Comparison of ENCODE assay signal across 8 mouse cellular contexts in genomic region chr15:99819621-99820279, GRCm38 (mm10). TPM values are rescaled to one million over a fixed set of nuclear protein-coding genes. Genes with fewer than 3 reads are reported as not detected.
DNase-seq lines count a peak whose midpoint lies in the region; ATAC-seq and TF ChIP-seq lines count a peak whose summit lies in the region.

No protein-coding gene starts in this region.

- H3K27me3 ChIP-seq in stomach, postnatal 0 days (ENCODE audit: control insufficient read depth, insufficient read depth, low read length): no peaks in the 10 kb centered on the region

- H3K4me1 ChIP-seq in stomach, postnatal 0 days (replicated peaks; ENCODE audit: control insufficient read depth, insufficient read depth): no peaks in the 10 kb centered on the region

- no peaks in the 10 kb centered on the region for H3K9me3 ChIP-seq in stomach, postnatal 0 days (ENCODE audit: control insufficient read depth, low read length)

- WGBS in stomach, postnatal 0 days: 17% methylated on average over 14 of the region's 14 CpGs

- peak overlapping the region; percentile 97 for H3K27ac ChIP-seq in stomach, postnatal 0 days (replicated peaks)

- DNase-seq in 416B (ENCODE audit: low read depth): peak; percentile 71
- peak; percentile 98 for DNase-seq in heart, adult 11 months
- DNase-seq in kidney, adult 9 months: peak; percentile 56
- DNase-seq in lung, postnatal 14 days: peak; percentile 63
- DNase-seq in stomach, postnatal 0 days (ENCODE audit: low spot score): no peak
- no peak for DNase-seq in cerebellum, postnatal 25 days
- DNase-seq in T-cell, adult 2 months (ENCODE audit: low spot score): no peak

- H3K4me2 ChIP-seq in stomach, postnatal 0 days (replicated peaks; ENCODE audit: low read depth): peak overlapping the region; percentile 62

- TF ChIP-seq EP300 in stomach, postnatal 0 days (optimal IDR thresholded peaks at IDR 0.05): no peak

- H3K9ac ChIP-seq in stomach, postnatal 0 days (ENCODE audit: low read length): peak overlapping the region; percentile 78

- peak; percentile 54 for TF ChIP-seq CTCF in stomach, postnatal 0 days (IDR thresholded peaks at IDR 0.05; ENCODE audit: low read depth)

- H3K36me3 ChIP-seq in stomach, postnatal 0 days (ENCODE audit: control insufficient read depth, insufficient read depth, low read length): no peaks in the 10 kb centered on the region

- peak; percentile 29; the same call in 1 of the 2 replicates for ATAC-seq in common myeloid progenitor, adult 5-6 weeks (replicated peaks; ENCODE audit: low read depth, poor library complexity, severe bottlenecking)
- peak; percentile 46; the same call in 1 of the 2 replicates for ATAC-seq in stomach, postnatal 0 days (ENCODE audit: low FRiP score, low TSS enrichment)

- peak overlapping the region; percentile 55 for H3K4me3 ChIP-seq in stomach, postnatal 0 days (ENCODE audit: low read depth, low read length)

RNA-seq across cellular contexts. Expression of gene Cers5, which starts 47.1 kb away (rescaled TPM):
- 24.0 and 33.2 TPM in 2 replicates for total RNA-seq in common myeloid progenitor, adult 5-6 weeks (2017)
- 32.2 and 33.6 TPM in 2 replicates for polyA plus RNA-seq in stomach, postnatal 0 days (2015; fragmentation: Nextera tagmentation; extraction: Ambion mirVana)

RNA-seq across cellular contexts. Expression of gene Lima1, which starts 55.5 kb away (rescaled TPM):
- 1.5 and 2.2 TPM in 2 replicates for total RNA-seq in common myeloid progenitor, adult 5-6 weeks (2017)
- 70.1 and 77.1 TPM in 2 replicates for polyA plus RNA-seq in stomach, postnatal 0 days (2015; fragmentation: Nextera tagmentation; extraction: Ambion mirVana)

Comparison
In these comparisons a context has a peak if more than half of its experiments do, and no peak if none do; other contexts are left out.
1. DNase-seq: peak in 416B (single experiment), heart, adult 11 months (single experiment), kidney, adult 9 months (single experiment) and lung, postnatal 14 days (single experiment); none in stomach, postnatal 0 days (single experiment), cerebellum, postnatal 25 days (0 of 2) and T-cell, adult 2 months (single experiment).